Mouse (Mus musculus) frontal cortex, adult (tissue): ENCODE data around the gene Mall.

Experiments
- ATAC-seq: cut with Nextera tagmentation; 2 replicates; pipeline ENCODE4 v1.9.2; 2017; ENCODE audit warnings: mild to moderate bottlenecking, moderate library complexity, mixed read lengths; ENCODE audit not compliant: low TSS enrichment

Mall gene

GRCm38 (mm10) chr2:127730301-127730997 lies 717 bp upstream of the Mall start:
- no peak for ATAC-seq

- ATAC-seq = no peak
Measured at GRCm38 (mm10) chr2:127728661-127729450, 876 bp downstream of the Mall start.

- ATAC-seq = no peak
Measured at GRCm38 (mm10) chr2:127728146-127728545, 1.6 kb downstream of the Mall start.

GRCm38 (mm10) chr2:127723193-127723592 lies 6.5 kb downstream of the Mall start:
- ATAC-seq = no peak

- peak; percentile 65 for ATAC-seq
Measured at GRCm38 (mm10) chr2:127722176-127722892, 7.4 kb downstream of the Mall start.

- no peak for ATAC-seq
Measured at GRCm38 (mm10) chr2:127718839-127719468, 10.8 kb downstream of the Mall start.

- no peak for ATAC-seq
Measured at GRCm38 (mm10) chr2:127714726-127715125, 15.0 kb downstream of the Mall start.

GRCm38 (mm10) chr2:127708792-127709191 lies 20.9 kb downstream of the Mall start:
- ATAC-seq = no peak

GRCm38 (mm10) chr2:127708060-127708459 lies 21.7 kb downstream of the Mall start:
- no peak for ATAC-seq

GRCm38 (mm10) chr2:127705267-127705666 lies 24.5 kb downstream of the Mall start:
- no peak for ATAC-seq

- no peak for ATAC-seq
Measured at GRCm38 (mm10) chr2:127689239-127689638, 40.5 kb downstream of the Mall start.

- ATAC-seq = peak; percentile 95
Measured at GRCm38 (mm10) chr2:127683687-127684331, 45.9 kb downstream of the Mall start.

- peak; percentile 55; the same call in 1 of the 2 replicates for ATAC-seq
Measured at GRCm38 (mm10) chr2:127667843-127668506, 61.8 kb downstream of the Mall start.

- no peak for ATAC-seq
Measured at GRCm38 (mm10) chr2:127667015-127667414, 62.7 kb downstream of the Mall start.

- no peak for ATAC-seq
Measured at GRCm38 (mm10) chr2:127662708-127663107, 67.0 kb downstream of the Mall start.

GRCm38 (mm10) chr2:127656086-127656720 lies 73.5 kb downstream of the Mall start, which contains the start of gene Mal:
Gene Mal (minus strand): TSS chr2:127656695.
- peak; percentile 59 for ATAC-seq

- ATAC-seq = no peak
Measured at GRCm38 (mm10) chr2:127655419-127655818, 74.3 kb downstream of the Mall start.

GRCm38 (mm10) chr2:127654786-127655185 lies 74.9 kb downstream of the Mall start:
- ATAC-seq = no peak
